Mouse (Mus musculus): ENCODE measurements at regions not wholly inside any gene's neighbourhood (a gene's known extent, or its start where the extent isn't known, plus 50 kb on each side); places are given as distances from the start of the nearest gene placed in this dataset.

- ATAC-seq (ENCODE audit: insufficient read depth) (no peak), DNase-seq (ENCODE audit: low read depth in 3 of 3, low spot score in 3 of 3) (peak in 2 of 3 experiments; percentile 1 to 7)
- H3K4me2 ChIP-seq (ENCODE audit: low read depth): no peak overlapping the region
- H3K4me3 ChIP-seq (ENCODE audit: insufficient read depth in 1 of 2, low read depth in 2 of 2, low read length in 2 of 2): no peak overlapping the region
- 24% methylated on average over 9 of the region's 9 CpGs for WGBS (ENCODE audit: insufficient replicate concordance)
- no peak overlapping the region for H3K9ac ChIP-seq (replicated peaks)
- no peaks in the 10 kb centered on the region for H3K36me3 ChIP-seq (replicated peaks; ENCODE audit: control insufficient read depth, insufficient read depth, low read depth)
- no peaks in the 10 kb centered on the region for H3K9me3 ChIP-seq (ENCODE audit: control insufficient read depth, low read length)
- H3K27ac ChIP-seq: no peak overlapping the region
- H3K27me3 ChIP-seq (ENCODE audit: control insufficient read depth, insufficient read depth, low read length): no peaks in the 10 kb centered on the region
- no peak for TF ChIP-seq CTCF (IDR thresholded peaks at IDR 0.05; ENCODE audit: low read depth)
- TF ChIP-seq EP300 (IDR thresholded peaks at IDR 0.05; ENCODE audit: low read depth): no peak
- H3K4me1 ChIP-seq (replicated peaks; ENCODE audit: control insufficient read depth in 2 of 2, insufficient read depth in 2 of 2, low read length in 1 of 2): no peaks in the 10 kb centered on the region
Observed at GRCm38 (mm10) chr9:52229589-52229988, 61.2 kb upstream of the Zc3h12c start.

GRCm38 (mm10) chr9:52225646-52226045 lies 57.3 kb upstream of the Zc3h12c start:
- Histone ChIP-seq H3K9ac (replicated peaks) (no peak overlapping the region), H3K27ac (no peak overlapping the region), H3K36me3 (replicated peaks; ENCODE audit: control insufficient read depth, insufficient read depth, low read depth) (no peaks in the 10 kb centered on the region), H3K4me2 (ENCODE audit: low read depth) (no peak overlapping the region), H3K9me3 (ENCODE audit: control insufficient read depth, low read length) (no peaks in the 10 kb centered on the region), H3K4me1 (replicated peaks; ENCODE audit: control insufficient read depth in 2 of 2, insufficient read depth in 2 of 2, low read length in 1 of 2) (no peaks in the 10 kb centered on the region), H3K27me3 (ENCODE audit: control insufficient read depth, insufficient read depth, low read length) (no peaks in the 10 kb centered on the region), H3K4me3 (ENCODE audit: insufficient read depth in 1 of 2, low read depth in 2 of 2, low read length in 2 of 2) (no peak overlapping the region)
- 56% methylated on average over 3 of the region's 3 CpGs for WGBS (ENCODE audit: insufficient replicate concordance)
- ATAC-seq (ENCODE audit: insufficient read depth): no peak
- no peak for DNase-seq (ENCODE audit: low read depth in 3 of 3, low spot score in 3 of 3)
- TF ChIP-seq EP300 (IDR thresholded peaks at IDR 0.05; ENCODE audit: low read depth) (no peak), CTCF (IDR thresholded peaks at IDR 0.05; ENCODE audit: low read depth) (no peak)

- no peaks in the 10 kb centered on the region for H3K27me3 ChIP-seq (ENCODE audit: control insufficient read depth, insufficient read depth, low read length)
- H3K4me1 ChIP-seq (replicated peaks; ENCODE audit: control insufficient read depth in 2 of 2, insufficient read depth in 2 of 2, low read length in 1 of 2): no peaks in the 10 kb centered on the region
- H3K36me3 ChIP-seq (replicated peaks; ENCODE audit: control insufficient read depth, insufficient read depth, low read depth): no peaks in the 10 kb centered on the region
- no peak for ATAC-seq (ENCODE audit: insufficient read depth)
- WGBS (ENCODE audit: insufficient replicate concordance): 52% methylated on average over 7 of the region's 7 CpGs
- DNase-seq (ENCODE audit: low read depth in 3 of 3, low spot score in 3 of 3): no peak
- no peak overlapping the region for H3K4me3 ChIP-seq (ENCODE audit: insufficient read depth in 1 of 2, low read depth in 2 of 2, low read length in 2 of 2)
- H3K9me3 ChIP-seq (ENCODE audit: control insufficient read depth, low read length): no peaks in the 10 kb centered on the region
- no peak overlapping the region for H3K4me2 ChIP-seq (ENCODE audit: low read depth)
- no peak overlapping the region for H3K27ac ChIP-seq
- TF ChIP-seq CTCF (IDR thresholded peaks at IDR 0.05; ENCODE audit: low read depth) (no peak), EP300 (IDR thresholded peaks at IDR 0.05; ENCODE audit: low read depth) (no peak)
- no peak overlapping the region for H3K9ac ChIP-seq (replicated peaks)
Observed at GRCm38 (mm10) chr9:52223509-52224113, 55.2 kb upstream of the Zc3h12c start.
